Mouse (Mus musculus) ES-Bruce4 (cell line): ENCODE results near the gene Avl9. TPM values are rescaled to one million over a fixed set of nuclear protein-coding genes. Genes with fewer than 3 reads are reported as not detected.

Experiments
- H3K27ac ChIP-seq: 2 replicates; pipeline ENCODE4 v1.5.1; 2012; ENCODE audit warnings: low read length, inconsistent platforms; ENCODE audit not compliant: insufficient read depth
- H3K27me3 ChIP-seq: 2 replicates; pipeline ENCODE4 v1.6.1; 2012; ENCODE audit warnings: mild to moderate bottlenecking, low read length, inconsistent platforms; ENCODE audit not compliant: control insufficient read depth, poor library complexity, insufficient read depth, severe bottlenecking
- H3K36me3 ChIP-seq: 2 replicates; pipeline ENCODE4 v1.6.1; 2012; ENCODE audit warnings: inconsistent platforms, mild to moderate bottlenecking, low read length, moderate library complexity; ENCODE audit not compliant: control insufficient read depth, poor library complexity, insufficient read depth, severe bottlenecking
- H3K4me1 ChIP-seq: one replicate; pipeline ENCODE4 v1.8.1; 2011; ENCODE audit warnings: low read length; ENCODE audit not compliant: control insufficient read depth, insufficient read depth
- H3K4me3 ChIP-seq: 2 replicates; pipeline ENCODE4 v1.5.1; 2011; ENCODE audit warnings: low read depth, mild to moderate bottlenecking, low read length
- H3K9ac ChIP-seq: 2 replicates; pipeline ENCODE4 v1.6.1; 2012; ENCODE audit warnings: low read depth, mild to moderate bottlenecking, inconsistent platforms; ENCODE audit not compliant: poor library complexity, severe bottlenecking
- H3K9me3 ChIP-seq: replicated peaks from 2 replicates; pipeline ENCODE4 v1.6.1; 2012; ENCODE audit warnings: mild to moderate bottlenecking, low read length, inconsistent platforms; ENCODE audit not compliant: control insufficient read depth, poor library complexity, insufficient read depth, severe bottlenecking
- CTCF ChIP-seq: IDR thresholded peaks from one replicate; pipeline ENCODE4 v1.8.1; 2011; ENCODE audit warnings: low read depth, low read length
- EP300 ChIP-seq: IDR thresholded peaks from 2 replicates; pipeline ENCODE4 v1.6.1; 2011; ENCODE audit warnings: low read depth, low read length; ENCODE audit not compliant: insufficient read depth
- POLR2A ChIP-seq: IDR thresholded peaks from one replicate; pipeline ENCODE4 v1.8.1; 2011; ENCODE audit warnings: low read length; ENCODE audit not compliant: insufficient read depth
- polyA plus RNA-seq: library from polyadenylated mRNA; stranded (reverse); fragments of >200 nt; gene quantifications from 2 replicates; pipeline ENCODE4 v1.2.4, GENCODE M21; 2011; ENCODE audit warnings: low read depth; ENCODE audit not compliant: missing spikeins, insufficient read depth, insufficient read length

Avl9 gene
- polyA plus RNA-seq, 1 experiment: 26.2 TPM

DNA sequence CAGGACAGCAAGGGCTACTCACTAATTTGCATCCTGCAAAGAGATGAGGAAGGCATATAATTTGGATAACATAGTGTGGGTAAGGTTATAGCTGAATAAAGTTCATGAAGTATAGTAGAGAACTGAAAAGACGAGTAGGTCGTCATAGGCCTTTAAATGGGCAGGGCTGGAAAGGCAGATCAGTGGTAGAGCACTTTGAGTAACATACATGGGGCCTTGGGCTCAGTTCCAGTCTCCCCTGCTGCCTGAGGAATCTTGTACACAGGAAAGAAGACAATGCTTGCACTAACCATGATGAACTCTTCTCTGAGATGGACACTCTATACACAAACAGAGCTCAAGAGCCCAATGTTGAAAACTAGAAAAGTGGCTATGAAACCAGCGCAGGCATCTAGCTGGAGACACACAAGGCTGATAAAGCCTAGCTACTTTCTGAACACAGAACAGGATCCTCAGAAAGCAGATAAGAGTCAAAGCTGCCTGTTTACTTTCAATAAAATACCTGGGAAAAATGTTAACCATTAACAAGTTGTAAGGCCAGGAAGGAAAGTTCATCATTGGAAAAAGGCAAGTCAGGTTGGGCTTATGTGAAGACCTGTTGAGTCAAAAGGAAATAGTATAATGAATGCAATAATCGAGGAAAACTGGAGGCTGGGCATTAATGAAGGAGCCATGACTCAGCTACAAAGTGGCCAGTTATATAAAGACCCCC is 69.0 kb downstream of the Avl9 start:
- H3K27me3 ChIP-seq: no peaks in the 10 kb centered on the region
- TF ChIP-seq CTCF (no peak), POLR2A (no peak), EP300 (no peak)
- H3K4me1 ChIP-seq: peaks cover 2% of the 10 kb centered on the region
- no peak overlapping the region for H3K27ac ChIP-seq
- no peak overlapping the region for H3K4me3 ChIP-seq
- H3K9me3 ChIP-seq: no peaks in the 10 kb centered on the region
- H3K36me3 ChIP-seq: peaks cover 49% of the 10 kb centered on the region
- no peak overlapping the region for H3K9ac ChIP-seq

DNA sequence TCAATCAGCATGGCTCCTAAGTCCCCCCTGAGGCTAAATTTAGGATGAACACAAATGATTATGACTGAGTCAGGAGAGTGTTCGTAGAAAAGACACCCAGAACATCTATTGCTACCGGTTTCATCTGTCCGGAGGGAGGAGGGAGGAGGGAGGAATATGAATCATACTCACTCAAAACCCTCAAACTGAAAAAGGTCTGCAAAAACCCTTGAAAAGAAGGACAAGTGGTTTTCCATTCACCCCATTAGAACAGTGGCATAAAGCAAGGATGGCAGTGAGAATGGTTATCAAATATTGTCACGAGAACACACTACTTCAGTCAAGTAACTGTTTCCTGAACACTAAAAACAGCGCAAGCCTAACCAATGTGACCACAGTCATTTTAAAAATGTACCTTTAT is 70.4 kb downstream of the Avl9 start:
- H3K9me3 ChIP-seq: no peaks in the 10 kb centered on the region
- no peak overlapping the region for H3K4me3 ChIP-seq
- H3K9ac ChIP-seq: no peak overlapping the region
- no peaks in the 10 kb centered on the region for H3K27me3 ChIP-seq
- H3K36me3 ChIP-seq: peaks cover 43% of the 10 kb centered on the region
- peaks cover under 1% of the 10 kb centered on the region for H3K4me1 ChIP-seq
- no peak overlapping the region for H3K27ac ChIP-seq
- TF ChIP-seq EP300 (no peak), CTCF (no peak), POLR2A (no peak)

DNA sequence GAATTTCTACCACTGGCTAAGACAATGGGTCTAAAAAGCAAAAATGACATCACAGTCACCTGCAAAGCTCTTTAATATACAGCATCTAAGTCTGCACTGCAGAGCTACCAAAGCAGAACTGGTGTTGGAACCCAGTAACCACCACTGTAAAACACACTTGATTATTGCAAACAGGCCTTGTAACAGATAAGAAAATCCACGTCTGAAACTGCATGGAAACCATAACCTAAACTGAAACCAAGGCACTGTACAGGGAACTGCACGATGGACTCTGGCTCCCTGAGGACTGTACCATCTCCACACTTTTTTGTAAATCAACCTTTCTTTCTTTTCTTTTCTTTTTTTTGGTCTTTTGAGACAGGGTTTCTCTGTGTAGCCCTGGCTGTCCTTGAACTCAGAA is 73.0 kb downstream of the Avl9 start:
- Histone ChIP-seq H3K9ac (no peak overlapping the region), H3K27me3 (no peaks in the 10 kb centered on the region), H3K4me1 (peaks cover 3% of the 10 kb centered on the region), H3K27ac (no peak overlapping the region), H3K4me3 (no peak overlapping the region), H3K9me3 (no peaks in the 10 kb centered on the region), H3K36me3 (peaks cover 31% of the 10 kb centered on the region)
- TF ChIP-seq EP300: no peak
- TF ChIP-seq CTCF: no peak
- TF ChIP-seq POLR2A: no peak

DNA sequence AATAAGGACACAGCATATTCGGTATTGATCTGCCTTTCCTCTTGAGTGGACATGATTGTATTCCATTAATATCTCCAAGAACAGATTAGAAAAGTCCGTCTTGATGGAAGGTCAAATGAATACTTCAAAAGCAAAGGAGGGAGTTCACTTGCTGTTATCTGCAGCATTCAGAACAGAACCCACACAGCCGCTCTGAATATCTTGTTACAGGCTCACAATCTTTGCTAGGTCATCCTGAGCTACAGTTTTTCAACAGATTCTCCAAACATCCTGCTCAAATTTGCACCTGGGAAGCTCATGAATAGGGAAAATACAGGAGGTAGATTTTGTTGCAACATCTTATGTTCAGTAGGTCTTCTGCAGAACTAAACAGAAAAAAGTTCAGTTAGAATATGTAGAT is 74.6 kb downstream of the Avl9 start:
- H3K36me3 ChIP-seq: peaks cover 25% of the 10 kb centered on the region

DNA sequence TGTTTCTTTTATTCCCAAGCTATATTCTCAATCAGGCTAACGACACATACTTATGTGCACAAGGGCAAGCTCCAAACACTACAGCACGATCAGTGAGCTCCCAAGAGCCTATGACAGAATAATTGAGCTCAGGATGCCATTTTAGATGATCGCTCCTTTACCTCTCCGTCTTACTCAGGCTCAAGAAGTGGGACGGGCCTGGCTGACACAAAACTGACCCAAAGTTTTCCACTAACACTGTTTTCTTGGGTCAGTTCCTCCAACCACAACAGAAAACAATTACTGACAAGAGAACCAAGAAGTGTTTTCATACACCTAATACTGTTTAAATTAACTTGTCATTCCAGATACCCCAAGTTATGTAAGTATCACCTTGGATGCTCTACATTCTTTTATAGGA is 80.1 kb downstream of the Avl9 start:
- Histone ChIP-seq H3K9ac (no peak overlapping the region), H3K4me1 (peaks cover 6% of the 10 kb centered on the region), H3K4me3 (no peak overlapping the region), H3K36me3 (no peaks in the 10 kb centered on the region), H3K27ac (no peak overlapping the region), H3K27me3 (no peaks in the 10 kb centered on the region), H3K9me3 (no peaks in the 10 kb centered on the region)
- no peak for TF ChIP-seq POLR2A
- TF ChIP-seq EP300: no peak
- no peak for TF ChIP-seq CTCF

More for the DNA sequence above, 74.6 kb downstream of the Avl9 start:
- Histone ChIP-seq H3K27ac (no peak overlapping the region), H3K4me3 (no peak overlapping the region), H3K9ac (no peak overlapping the region), H3K4me1 (peaks cover 6% of the 10 kb centered on the region), H3K9me3 (no peaks in the 10 kb centered on the region), H3K27me3 (no peaks in the 10 kb centered on the region)
- TF ChIP-seq EP300 (no peak), POLR2A (no peak), CTCF (no peak)

DNA sequence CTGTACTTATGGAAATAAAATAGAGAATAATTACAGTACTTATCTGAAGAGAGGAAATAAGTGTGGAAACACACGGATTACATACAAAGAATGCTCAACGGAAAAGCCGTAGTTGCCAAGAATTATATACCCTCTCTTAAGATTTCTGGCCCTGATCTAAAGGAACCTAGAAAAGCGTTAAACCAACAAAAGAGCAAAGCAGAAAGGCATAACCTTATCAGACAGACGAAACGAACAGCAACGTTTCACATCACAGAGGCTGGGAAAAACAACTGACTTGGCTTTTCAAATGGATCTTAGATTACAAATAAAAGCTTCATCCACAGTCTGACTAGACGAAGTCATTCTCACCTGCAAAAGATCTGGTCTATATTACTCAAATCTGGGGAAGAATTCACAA is 81.5 kb downstream of the Avl9 start:
- Histone ChIP-seq H3K27me3 (no peaks in the 10 kb centered on the region), H3K36me3 (no peaks in the 10 kb centered on the region), H3K4me3 (peak overlapping the region; percentile 84), H3K4me1 (peaks cover 7% of the 10 kb centered on the region), H3K9ac (peak overlapping the region; percentile 97), H3K9me3 (no peaks in the 10 kb centered on the region), H3K27ac (peak overlapping the region; percentile 55)
- TF ChIP-seq POLR2A (no peak), CTCF (no peak), EP300 (no peak)
